Mouse (Mus musculus) subcutaneous adipose tissue, adult 2 months (tissue): ENCODE measurements around the gene Zc3hav1l. TPM values are rescaled to one million over a fixed set of nuclear protein-coding genes. Genes with fewer than 3 reads are reported as not detected.

ENCODE experiments used
- polyA plus RNA-seq: library from polyadenylated mRNA; depleted of rRNA; stranded (reverse); fragments of >200 nt; gene quantifications from 2 replicates; pipeline ENCODE4 v1.2.3, GENCODE M21; 2012; ENCODE audit warnings: low replicate concordance; rRNA removed

Zc3hav1l gene
- 2.1 and 13.0 TPM in 2 replicates for polyA plus RNA-seq

GRCm38 (mm10) chr6:38298761-38299401 lies at the start of gene Zc3hav1l:
Gene Zc3hav1l (minus strand): TSS chr6:38299259.

GRCm38 (mm10) chr6:38253736-38254641 lies 45.1 kb downstream of the Zc3hav1l start, which contains the start of gene D630045J12Rik:
Gene D630045J12Rik (minus strand): TSS chr6:38254009.

Other genes with a start within 250 kb of the Zc3hav1l start
- 13.4 TPM in 1 of 2 replicates, not detected in the other for gene Tmem213, start 190.0 kb downstream of the Zc3hav1l start, polyA plus RNA-seq
- gene Atp6v0a4, start 174.7 kb downstream of the Zc3hav1l start, polyA plus RNA-seq = 0.75 and 8.9 TPM in 2 replicates
- gene D630045J12Rik, start 45.2 kb downstream of the Zc3hav1l start, polyA plus RNA-seq = 1.3 and 18.8 TPM in 2 replicates
- gene Zc3hav1, start 55.3 kb upstream of the Zc3hav1l start, polyA plus RNA-seq = 18.8 and 34.7 TPM in 2 replicates
- 0.44 and 2.6 TPM in 2 replicates for gene Ttc26, start 82.2 kb upstream of the Zc3hav1l start, polyA plus RNA-seq
- gene Ubn2, start 134.7 kb upstream of the Zc3hav1l start, polyA plus RNA-seq = 5.8 and 12.3 TPM in 2 replicates
- gene Fmc1, start 234.2 kb upstream of the Zc3hav1l start, polyA plus RNA-seq = 167 and 239 TPM in 2 replicates